Mouse (Mus musculus) embryo, embryonic 9.5 days (tissue): ENCODE results near the gene Krt36.

ENCODE experiments used
- DNase-seq: peaks from one replicate; pipeline ENCODE4 v3.0.0-alpha.2; 2017; ENCODE audit errors: extremely low spot score

Gene Krt36

DNA sequence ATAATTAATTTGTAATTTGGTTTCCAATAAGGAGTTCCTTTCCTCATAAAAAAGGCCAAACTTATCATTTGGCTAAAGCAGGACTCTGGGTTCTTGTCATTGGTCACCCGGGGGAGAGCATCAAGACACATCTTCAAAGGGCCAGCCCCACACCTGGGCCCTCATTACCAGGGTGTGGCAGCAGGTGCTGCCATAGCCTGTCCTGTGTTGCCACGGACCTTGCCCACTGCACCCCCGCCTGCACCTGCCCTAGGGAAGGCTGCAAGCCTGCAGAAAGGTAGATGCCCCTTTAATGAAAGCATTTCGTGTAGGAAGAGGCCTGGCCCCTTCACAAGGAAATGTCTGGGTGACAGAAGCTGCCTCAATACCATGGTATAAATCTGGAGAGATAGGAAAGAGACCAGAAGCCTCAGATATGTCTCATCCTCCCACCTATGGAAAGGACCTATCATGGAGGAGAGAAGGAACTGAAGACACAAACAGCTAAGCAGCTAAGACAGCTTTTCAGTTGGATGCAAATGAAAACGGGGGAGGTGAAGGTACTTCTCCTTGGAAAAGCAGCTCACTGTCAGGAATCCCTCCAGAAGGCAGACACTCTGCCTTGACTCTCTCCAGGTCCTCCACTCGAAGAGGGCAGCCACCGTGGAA, 16.9 kb downstream of the Krt36 start:
- DNase-seq, result no peak

DNA sequence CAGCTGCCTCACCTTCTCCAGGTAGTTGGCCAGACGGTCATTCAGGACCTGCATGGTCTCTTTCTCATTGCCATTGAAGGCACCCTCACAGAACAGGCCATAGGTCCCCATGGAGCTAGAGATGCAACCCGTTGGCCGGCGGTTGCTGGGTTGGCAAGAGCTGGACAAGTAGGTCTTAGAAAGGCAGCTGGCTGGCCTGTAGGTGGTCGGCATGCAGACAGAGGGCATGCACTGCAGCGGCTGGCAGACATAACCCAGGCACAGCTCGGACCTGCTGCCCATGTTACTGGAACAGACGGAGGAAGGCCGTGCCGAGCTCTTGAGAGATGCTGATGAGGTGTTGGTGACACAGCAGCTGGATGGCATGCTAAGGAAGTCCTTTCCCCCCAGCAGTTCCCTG, 17.6 kb downstream of the Krt36 start, which contains the start of gene Krt32:
Gene Krt32 (minus strand): TSS at position 366 of the 400 bp plus-strand sequence.
- DNase-seq, result no peak

DNA sequence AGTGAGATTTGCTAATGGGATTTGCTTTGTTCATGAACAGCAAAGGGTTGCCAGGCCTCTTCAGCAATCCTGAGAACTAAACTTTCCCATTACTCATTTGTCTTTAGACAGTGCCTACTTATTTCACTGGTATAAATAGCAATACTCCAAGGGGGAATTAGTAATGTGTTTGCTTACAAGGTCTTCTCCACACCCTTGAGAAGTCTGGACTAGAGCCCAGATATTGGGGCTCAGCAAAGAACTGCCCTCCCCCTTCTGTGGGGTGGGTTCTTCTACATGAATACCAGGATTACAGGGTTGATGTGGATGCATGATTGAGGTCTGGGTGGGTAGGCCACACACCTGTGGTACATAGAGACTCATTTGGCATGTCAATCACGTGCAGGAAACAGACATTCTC, 31.6 kb downstream of the Krt36 start:
- no peak for DNase-seq

DNA sequence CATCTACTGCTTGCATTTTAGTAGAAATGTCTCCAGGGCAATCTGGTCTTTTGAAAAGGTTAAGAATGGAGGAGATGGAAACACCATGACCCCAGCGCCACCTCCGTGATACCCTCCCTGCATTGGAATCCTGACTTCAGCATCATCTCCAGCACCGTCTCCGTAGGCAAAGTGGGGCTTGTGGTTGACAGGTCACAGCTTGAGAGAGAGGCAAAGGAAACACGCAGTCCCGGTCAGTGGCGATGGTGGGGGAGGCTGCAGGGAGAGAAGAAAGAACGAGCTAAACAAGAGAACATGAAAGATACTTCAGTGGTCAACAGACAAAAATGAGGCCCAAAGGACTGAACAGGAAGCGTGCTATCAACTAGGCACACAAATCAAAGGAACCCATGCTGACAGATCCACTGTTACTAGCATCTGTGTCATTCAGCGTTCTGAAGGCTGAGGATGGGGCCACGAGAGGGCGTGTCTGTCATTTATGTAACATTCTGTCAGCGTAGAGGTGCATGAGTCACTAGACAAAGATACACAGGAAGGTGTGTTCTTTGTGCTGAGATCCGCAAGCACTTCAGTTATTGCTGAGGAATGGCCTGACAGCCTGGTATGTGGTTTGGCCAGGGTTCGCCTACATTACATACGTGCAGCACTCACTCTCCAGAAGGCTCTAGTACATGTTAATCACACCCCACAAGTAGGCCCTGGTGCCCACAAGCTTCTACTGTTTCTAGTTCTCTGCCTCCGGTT, 38.0 kb downstream of the Krt36 start:
- no peak for DNase-seq

DNA sequence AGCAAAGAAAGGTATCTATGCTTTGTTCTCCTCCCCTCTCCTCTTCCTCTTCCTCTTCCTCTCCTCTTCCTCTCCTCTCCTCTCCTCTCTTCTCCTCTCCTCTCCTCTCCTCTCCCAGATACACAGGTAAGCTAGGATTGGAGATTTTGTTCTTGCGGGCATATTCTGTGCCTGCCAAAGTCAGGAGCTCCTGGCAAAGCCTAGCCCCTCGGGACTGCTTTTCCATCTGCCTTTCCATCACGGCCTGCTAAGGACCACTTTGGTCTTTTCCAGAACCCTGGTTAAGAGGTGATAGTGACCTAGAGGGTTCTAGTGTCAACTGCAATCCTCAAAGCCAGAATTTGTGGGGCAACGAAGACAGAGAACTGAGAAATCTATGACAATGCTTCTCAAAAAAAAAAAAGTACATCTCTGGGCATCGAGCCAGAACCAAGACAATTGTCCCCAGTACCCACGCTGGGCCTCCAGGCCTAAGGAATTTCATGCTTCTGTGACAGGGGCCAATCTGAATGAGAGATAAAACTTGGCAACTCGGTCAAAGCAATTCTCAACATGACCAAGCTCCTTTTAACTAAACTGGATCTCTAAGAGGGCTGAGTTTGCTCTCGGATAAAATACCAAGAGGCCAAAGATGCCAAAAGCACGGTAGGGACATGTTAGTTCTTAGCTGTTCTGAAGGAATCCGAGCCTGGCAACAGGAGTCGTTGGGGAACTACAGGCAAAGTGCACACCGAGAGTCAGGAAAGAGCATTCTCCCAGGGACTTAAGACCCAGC, 39.0 kb downstream of the Krt36 start:
- no peak for DNase-seq

DNA sequence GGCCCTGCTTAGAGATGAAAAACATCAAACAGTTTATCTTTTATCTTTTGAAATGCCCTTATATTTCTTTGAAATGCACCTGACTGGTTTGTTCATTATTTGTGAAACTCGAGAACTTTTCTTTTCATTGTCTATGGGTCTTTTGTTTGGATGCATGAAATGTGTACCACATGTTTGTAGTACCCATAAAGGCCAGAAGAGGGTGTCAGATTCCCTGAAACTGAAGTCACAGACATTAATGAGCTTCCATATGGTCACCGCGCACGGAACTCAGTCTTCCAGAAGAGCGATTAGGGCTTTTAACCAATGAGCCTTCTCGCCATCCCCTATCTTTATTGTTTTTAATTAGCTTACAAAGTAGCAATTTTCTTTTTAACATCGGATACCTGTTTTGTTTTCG, 46.6 kb downstream of the Krt36 start:
- DNase-seq, result peak; percentile 6

DNA sequence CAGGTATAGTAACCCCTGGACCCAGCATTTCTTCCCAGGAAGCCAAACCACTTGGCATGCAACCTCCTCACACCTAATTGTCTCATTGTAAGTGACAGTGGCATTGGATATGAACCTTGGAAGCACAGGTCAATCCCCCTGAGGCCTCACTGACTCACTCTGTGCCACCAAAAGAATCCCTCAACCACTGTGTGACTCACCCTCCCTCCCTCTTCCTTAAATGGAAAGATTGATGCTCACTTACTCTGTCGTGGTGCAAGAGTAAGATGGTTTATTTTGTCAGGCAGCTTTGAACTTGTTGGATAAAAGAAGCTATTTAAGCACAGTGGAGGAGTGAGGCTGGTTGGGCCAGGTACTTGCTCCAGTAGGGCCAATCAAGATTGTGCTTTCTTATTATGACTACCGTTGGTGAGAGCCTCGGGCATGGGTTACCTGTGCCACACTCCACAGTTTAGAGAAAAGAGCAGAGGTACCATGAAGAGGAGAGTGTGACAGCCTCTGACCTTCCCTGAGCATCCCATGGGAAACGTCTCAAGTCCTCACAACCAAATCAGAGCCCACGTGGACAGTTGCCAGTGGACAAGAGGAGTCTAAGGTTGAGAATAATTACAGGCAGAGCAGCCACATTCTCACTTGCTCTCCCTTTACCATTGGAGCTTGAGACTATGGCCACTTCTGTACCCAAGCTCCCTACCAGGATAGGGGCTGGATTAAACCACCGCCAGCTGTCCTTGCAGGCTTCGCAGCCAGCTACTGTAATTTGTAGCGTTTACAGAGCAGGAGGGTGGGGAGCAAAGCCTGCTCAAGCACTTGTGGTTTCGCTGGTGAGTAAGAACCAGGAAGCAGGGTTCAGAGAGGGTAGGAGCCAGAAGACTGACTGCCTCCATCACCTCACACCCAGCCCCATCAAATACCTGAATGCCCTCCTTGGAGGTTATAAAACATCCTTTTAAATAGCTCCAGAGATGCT, 49.5 kb downstream of the Krt36 start:
- DNase-seq, result no peak
